36 mouse cellular contexts compared by ENCODE assay signal in the genomic region with DNA sequence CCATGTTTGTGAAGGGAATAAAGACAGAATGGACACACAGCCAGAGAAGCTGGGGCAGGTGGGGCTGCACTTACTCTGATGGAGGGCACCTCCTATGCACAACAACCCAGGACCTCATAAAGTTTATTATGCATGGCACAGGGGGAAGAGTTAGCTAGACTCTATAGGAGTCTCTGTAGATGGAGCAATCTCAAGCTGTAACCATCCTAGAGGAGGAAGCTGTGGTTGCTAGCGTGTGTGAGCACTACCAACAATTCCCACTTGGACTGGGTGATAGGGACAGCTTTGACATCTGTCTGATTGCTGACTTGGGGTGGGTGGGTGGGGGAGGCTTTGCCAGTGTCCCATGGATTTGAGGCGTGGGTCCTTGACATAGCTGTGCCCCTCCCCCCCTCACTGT. TPM values are rescaled to one million over a fixed set of nuclear protein-coding genes. Genes with fewer than 3 reads are reported as not detected.
"Had no signal": no experiment of that assay in that cellular context is flagged by ENCODE, and none has a peak within 500 bp of the region (broad histone marks: within the 10 kb centered on the region; RNA-seq: fewer than 3 reads in every experiment).

No protein-coding gene starts in this region.

- H3K27ac ChIP-seq: left cerebral cortex, adult 2 months; limb, embryonic 10.5 days; limb, embryonic 12.5 days; limb, embryonic 13.5 days; limb, embryonic 15.5 days; liver, embryonic 12.5 days; liver, embryonic 13.5 days; liver, embryonic 14.5 days; liver, embryonic 15.5 days; lung, embryonic 15.5 days; macrophage; midbrain, embryonic 10.5 days; midbrain, embryonic 12.5 days; midbrain, embryonic 13.5 days; midbrain, embryonic 15.5 days; neural tube, embryonic 12.5 days had no signal

- H3K36me3 ChIP-seq: limb, embryonic 10.5 days; limb, embryonic 12.5 days; limb, embryonic 13.5 days; limb, embryonic 15.5 days; liver, embryonic 12.5 days; liver, embryonic 13.5 days; liver, embryonic 15.5 days; lung, embryonic 15.5 days; midbrain, embryonic 10.5 days; midbrain, embryonic 12.5 days; midbrain, embryonic 13.5 days; midbrain, embryonic 15.5 days; neural tube, embryonic 12.5 days had no signal

- H3K4me2 ChIP-seq: limb, embryonic 12.5 days; limb, embryonic 13.5 days; limb, embryonic 15.5 days; liver, embryonic 11.5 days; liver, embryonic 12.5 days; liver, embryonic 13.5 days; liver, embryonic 15.5 days; lung, embryonic 14.5 days; lung, embryonic 15.5 days; midbrain, embryonic 11.5 days; midbrain, embryonic 12.5 days; midbrain, embryonic 13.5 days; midbrain, embryonic 15.5 days; neural tube, embryonic 12.5 days had no signal

- H3K27me3 ChIP-seq: limb, embryonic 12.5 days; limb, embryonic 13.5 days; limb, embryonic 15.5 days; liver, embryonic 12.5 days; liver, embryonic 13.5 days; liver, embryonic 15.5 days; lung, embryonic 15.5 days; megakaryocyte, embryonic 14.5 days; midbrain, embryonic 12.5 days; midbrain, embryonic 13.5 days; midbrain, embryonic 15.5 days; neural tube, embryonic 12.5 days had no signal

- ATAC-seq: liver, embryonic 12.5 days; liver, postnatal 0 days; lung, postnatal 0 days; midbrain, embryonic 13.5 days; midbrain, embryonic 15.5 days; midbrain, embryonic 16.5 days had no signal

- H3K4me1 ChIP-seq: limb, embryonic 10.5 days; limb, embryonic 12.5 days; limb, embryonic 13.5 days; limb, embryonic 15.5 days; liver, embryonic 12.5 days; liver, embryonic 13.5 days; liver, embryonic 15.5 days; lung, embryonic 15.5 days; midbrain, embryonic 10.5 days; midbrain, embryonic 12.5 days; midbrain, embryonic 13.5 days; midbrain, embryonic 15.5 days; neural tube, embryonic 12.5 days had no signal

- DNase-seq: liver; liver, embryonic 13.5 days; liver, postnatal 0 days; lung, adult 18-20 months; lung, adult 2 months; lung, embryonic 14.5 days; lung, postnatal 10 days; lung, postnatal 14 days; lung, postnatal 36 days; lung, postnatal 4 days had no signal

- H3K9me3 ChIP-seq: limb, embryonic 10.5 days; limb, embryonic 12.5 days; limb, embryonic 13.5 days; limb, embryonic 15.5 days; liver, embryonic 12.5 days; liver, embryonic 13.5 days; liver, embryonic 15.5 days; lung, embryonic 15.5 days; megakaryocyte, embryonic 14.5 days; midbrain, embryonic 10.5 days; midbrain, embryonic 12.5 days; midbrain, embryonic 13.5 days; midbrain, embryonic 15.5 days; neural tube, embryonic 12.5 days had no signal

- H3K4me3 ChIP-seq: left cerebral cortex, adult 2 months; limb, embryonic 10.5 days; limb, embryonic 12.5 days; limb, embryonic 13.5 days; limb, embryonic 15.5 days; liver, embryonic 12.5 days; liver, embryonic 13.5 days; liver, embryonic 15.5 days; lung, embryonic 15.5 days; megakaryocyte, embryonic 14.5 days; midbrain, embryonic 10.5 days; midbrain, embryonic 12.5 days; midbrain, embryonic 13.5 days; midbrain, embryonic 15.5 days; myocyte; neural tube, embryonic 12.5 days had no signal

- H3K9ac ChIP-seq: limb, embryonic 12.5 days; limb, embryonic 13.5 days; limb, embryonic 15.5 days; liver, embryonic 12.5 days; liver, embryonic 13.5 days; liver, embryonic 14.5 days; liver, embryonic 15.5 days; liver, postnatal 0 days; lung, embryonic 14.5 days; lung, embryonic 15.5 days; midbrain, embryonic 12.5 days; midbrain, embryonic 13.5 days; midbrain, embryonic 15.5 days; neural tube, embryonic 12.5 days had no signal

RNA-seq across cellular contexts. Expression of a gene that starts 39.5 kb away (rescaled TPM):
- total RNA-seq: liver, adult 2 months; megakaryocyte, adult 5-6 weeks; megakaryocyte-erythroid progenitor cell, adult 5-6 weeks; monocyte, adult 5-6 weeks had no signal
- polyA plus RNA-seq: liver, adult 2 months; liver, embryonic 11.5 days; liver, embryonic 13.5 days; liver, embryonic 15.5 days; liver, postnatal 0 days; macrophage; midbrain, embryonic 10.5 days; midbrain, embryonic 11.5 days; midbrain, embryonic 12.5 days; myocyte; neural tube, embryonic 11.5 days; neural tube, embryonic 12.5 days had no signal
